Mouse (Mus musculus): ENCODE results near the gene Cox11.

The Cox11 gene

DNA sequence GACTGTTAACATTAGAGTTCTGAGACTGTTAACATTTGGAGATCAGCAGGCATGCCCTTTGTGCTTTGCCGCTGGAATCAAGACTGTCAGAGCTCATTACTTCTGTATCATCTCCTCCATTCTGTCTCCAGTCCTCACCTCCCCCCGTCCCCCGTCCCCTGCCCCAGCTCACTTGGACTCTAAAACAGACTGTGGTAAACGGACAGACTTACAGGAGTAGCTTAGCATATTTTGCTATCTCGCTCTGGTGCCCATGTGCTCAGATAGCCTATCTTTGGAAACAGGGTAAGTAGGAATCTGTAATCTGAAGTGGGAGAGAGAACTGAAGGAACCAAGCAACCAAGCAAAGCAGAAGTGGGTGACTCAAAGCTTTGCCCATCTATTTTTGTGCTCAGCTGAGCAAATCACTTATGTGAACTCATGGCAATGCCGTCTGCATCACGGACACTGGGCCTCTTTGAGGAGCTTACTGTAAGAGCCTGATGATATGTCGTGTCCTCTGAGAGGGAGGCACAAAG, 39.9 kb downstream of the Cox11 start:
- no peaks in the 10 kb centered on the region for H3K27me3 ChIP-seq (ENCODE audit: control insufficient read depth, insufficient read depth, low read length, poor library complexity, severe bottlenecking)
- no peaks in the 10 kb centered on the region for H3K36me3 ChIP-seq (ENCODE audit: control insufficient read depth, insufficient read depth, low read length, poor library complexity, severe bottlenecking)
- DNase-seq (ENCODE audit: low read depth, low spot score), result no peak

DNA sequence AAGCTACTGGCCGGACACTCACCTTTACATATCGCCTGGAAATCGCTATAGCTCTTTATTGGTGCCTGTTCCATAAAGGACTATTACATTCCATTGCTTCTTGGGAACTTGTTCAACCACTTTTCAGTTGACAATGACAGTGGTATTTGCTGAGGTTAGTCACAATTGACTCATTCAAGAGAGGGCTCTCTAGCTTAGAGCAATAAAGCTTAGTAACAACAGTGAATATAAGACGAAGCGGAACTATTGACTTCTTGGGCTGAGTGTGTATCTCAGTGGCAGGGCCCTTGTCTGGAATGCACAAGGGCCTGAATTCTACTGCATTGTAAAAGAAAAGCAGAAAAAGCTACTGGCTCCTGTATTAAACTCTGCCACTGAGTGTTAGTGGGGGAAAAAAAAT, 40.6 kb downstream of the Cox11 start:
- no peaks in the 10 kb centered on the region for H3K36me3 ChIP-seq (ENCODE audit: control insufficient read depth, insufficient read depth, low read length, poor library complexity, severe bottlenecking)
- H3K27me3 ChIP-seq (ENCODE audit: control insufficient read depth, insufficient read depth, low read length, poor library complexity, severe bottlenecking), result no peaks in the 10 kb centered on the region
- DNase-seq (ENCODE audit: low read depth, low spot score), result no peak

DNA sequence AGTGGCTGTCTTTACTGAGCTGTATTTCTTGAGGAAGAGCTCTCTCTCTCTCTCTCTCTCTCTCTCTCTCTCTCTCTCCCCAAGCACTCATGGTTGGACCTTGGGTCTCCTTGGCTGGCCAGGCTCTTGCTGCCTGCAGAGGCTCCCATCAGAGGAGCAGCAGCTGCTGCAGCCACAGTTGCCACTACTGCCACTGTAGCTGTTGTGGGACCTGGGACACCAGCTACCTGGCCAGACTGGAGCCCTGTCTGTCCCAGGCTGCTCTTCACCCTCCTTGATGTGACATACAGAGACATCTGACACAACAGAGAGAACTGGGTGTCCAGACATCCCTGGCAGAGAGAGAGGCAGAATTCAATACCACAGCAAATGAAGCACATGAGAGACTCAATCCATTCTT, 43.2 kb downstream of the Cox11 start:
- no peaks in the 10 kb centered on the region for H3K36me3 ChIP-seq (ENCODE audit: control insufficient read depth, insufficient read depth, low read length, poor library complexity, severe bottlenecking)
- no peak for DNase-seq (ENCODE audit: low read depth, low spot score)
- H3K27me3 ChIP-seq (ENCODE audit: control insufficient read depth, insufficient read depth, low read length, poor library complexity, severe bottlenecking), result no peaks in the 10 kb centered on the region

DNA sequence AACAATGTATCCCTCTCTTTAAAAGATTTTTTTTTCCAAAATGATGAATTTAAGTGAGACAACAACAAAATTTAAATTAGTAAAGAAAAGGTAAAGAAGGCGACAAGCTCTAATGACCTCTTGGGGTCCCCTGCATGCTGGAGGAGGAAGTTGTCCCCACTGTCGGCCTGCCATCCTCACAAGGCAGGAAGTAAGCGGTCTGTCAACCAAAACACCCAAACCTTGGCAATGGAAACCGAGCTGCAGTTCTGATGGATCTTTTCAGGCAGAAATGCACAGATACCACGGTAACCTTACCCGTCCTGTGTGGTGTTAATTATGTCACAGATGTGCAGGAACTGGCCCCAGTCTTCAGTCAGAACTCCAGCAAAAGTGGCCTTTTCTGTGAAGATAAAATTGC, 46.8 kb downstream of the Cox11 start:
- Histone ChIP-seq H3K27me3 (ENCODE audit: control insufficient read depth, insufficient read depth, low read length, poor library complexity, severe bottlenecking) (no peaks in the 10 kb centered on the region), H3K36me3 (ENCODE audit: control insufficient read depth, insufficient read depth, low read length, poor library complexity, severe bottlenecking) (no peaks in the 10 kb centered on the region)
- DNase-seq (ENCODE audit: low read depth, low spot score), result no peak

DNA sequence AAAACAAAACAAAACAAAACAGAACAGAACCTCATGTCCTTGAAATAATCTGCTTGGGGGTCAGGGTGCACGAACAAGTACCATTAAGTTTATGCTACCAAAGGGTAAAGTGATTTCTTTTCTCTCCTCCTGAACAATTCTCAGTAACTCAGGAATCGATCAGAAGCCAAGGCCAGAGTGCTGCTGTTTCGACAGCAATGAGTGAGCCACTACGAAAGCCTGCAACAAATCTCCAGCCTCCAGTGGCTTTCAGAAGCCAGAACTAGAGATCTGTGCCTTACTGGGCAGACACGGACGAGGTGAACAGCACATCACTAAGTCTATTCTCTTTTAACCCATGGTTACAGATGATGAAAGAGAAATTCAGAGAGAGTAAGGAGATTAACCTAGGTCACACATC, 47.2 kb downstream of the Cox11 start:
- no peak for DNase-seq (ENCODE audit: low read depth, low spot score)
- no peaks in the 10 kb centered on the region for H3K27me3 ChIP-seq (ENCODE audit: control insufficient read depth, insufficient read depth, low read length, poor library complexity, severe bottlenecking)
- H3K36me3 ChIP-seq (ENCODE audit: control insufficient read depth, insufficient read depth, low read length, poor library complexity, severe bottlenecking), result no peaks in the 10 kb centered on the region

DNA sequence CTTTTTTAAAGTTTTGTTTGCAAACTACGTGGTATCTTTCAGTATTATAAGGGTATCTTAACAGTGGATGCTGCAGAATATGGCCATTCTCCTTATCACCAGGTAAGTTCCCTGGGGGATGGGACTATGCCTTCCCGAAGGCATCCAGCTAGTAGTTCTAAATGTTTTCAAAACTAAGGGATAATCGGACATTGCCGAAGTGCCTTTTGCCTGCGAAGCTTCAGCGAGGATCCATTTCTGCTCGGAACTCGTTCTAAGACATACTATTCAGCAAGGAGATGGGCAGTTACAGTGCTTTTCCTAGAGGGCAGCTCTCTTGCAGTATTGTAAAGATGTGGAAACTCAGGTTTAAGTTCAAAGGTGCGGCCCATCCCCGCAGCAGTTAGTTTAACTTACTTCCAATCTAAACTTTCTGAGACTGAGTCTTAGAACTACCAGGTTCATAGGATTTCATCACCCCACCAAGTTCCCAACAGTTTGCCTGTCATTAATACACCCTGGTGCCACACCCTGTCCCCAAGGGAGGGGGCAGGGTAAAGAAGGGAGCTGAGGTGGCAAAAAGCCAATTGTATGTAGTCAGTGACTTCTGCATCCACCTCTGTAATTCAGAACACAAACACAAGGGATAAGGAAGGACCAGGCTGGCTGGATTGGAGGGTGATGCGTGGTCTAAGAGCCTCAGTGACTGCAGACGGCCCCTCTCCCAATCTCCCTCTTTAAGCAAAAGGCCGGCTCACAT, 48.5 kb downstream of the Cox11 start:
- DNase-seq (ENCODE audit: low read depth, low spot score), result no peak
- H3K36me3 ChIP-seq (ENCODE audit: control insufficient read depth, insufficient read depth, low read length, poor library complexity, severe bottlenecking), result no peaks in the 10 kb centered on the region
- H3K27me3 ChIP-seq (ENCODE audit: control insufficient read depth, insufficient read depth, low read length, poor library complexity, severe bottlenecking), result no peaks in the 10 kb centered on the region

DNA sequence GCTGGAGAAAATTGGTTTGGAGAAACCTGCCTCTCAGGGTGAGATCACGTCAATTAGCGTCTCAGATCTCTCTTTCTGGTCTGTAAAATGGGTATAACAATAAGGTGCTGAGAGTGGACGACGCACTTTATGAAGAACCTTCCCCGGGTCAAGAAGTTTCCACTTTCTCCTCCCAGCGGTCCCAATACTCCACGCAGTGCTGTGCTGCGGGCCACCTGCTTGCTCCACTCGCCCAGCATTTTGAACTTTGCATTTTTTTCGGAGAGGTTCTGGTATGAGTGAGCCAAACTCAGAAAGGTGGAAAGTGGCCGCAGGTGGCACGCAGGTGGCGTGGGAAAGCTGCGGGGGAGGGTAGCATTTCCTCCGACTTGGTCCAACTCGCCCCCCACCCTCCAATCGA, 49.1 kb downstream of the Cox11 start:
- DNase-seq (ENCODE audit: low read depth, low spot score), result no peak
- Histone ChIP-seq H3K27me3 (ENCODE audit: control insufficient read depth, insufficient read depth, low read length, poor library complexity, severe bottlenecking) (no peaks in the 10 kb centered on the region), H3K36me3 (ENCODE audit: control insufficient read depth, insufficient read depth, low read length, poor library complexity, severe bottlenecking) (no peaks in the 10 kb centered on the region)

DNA sequence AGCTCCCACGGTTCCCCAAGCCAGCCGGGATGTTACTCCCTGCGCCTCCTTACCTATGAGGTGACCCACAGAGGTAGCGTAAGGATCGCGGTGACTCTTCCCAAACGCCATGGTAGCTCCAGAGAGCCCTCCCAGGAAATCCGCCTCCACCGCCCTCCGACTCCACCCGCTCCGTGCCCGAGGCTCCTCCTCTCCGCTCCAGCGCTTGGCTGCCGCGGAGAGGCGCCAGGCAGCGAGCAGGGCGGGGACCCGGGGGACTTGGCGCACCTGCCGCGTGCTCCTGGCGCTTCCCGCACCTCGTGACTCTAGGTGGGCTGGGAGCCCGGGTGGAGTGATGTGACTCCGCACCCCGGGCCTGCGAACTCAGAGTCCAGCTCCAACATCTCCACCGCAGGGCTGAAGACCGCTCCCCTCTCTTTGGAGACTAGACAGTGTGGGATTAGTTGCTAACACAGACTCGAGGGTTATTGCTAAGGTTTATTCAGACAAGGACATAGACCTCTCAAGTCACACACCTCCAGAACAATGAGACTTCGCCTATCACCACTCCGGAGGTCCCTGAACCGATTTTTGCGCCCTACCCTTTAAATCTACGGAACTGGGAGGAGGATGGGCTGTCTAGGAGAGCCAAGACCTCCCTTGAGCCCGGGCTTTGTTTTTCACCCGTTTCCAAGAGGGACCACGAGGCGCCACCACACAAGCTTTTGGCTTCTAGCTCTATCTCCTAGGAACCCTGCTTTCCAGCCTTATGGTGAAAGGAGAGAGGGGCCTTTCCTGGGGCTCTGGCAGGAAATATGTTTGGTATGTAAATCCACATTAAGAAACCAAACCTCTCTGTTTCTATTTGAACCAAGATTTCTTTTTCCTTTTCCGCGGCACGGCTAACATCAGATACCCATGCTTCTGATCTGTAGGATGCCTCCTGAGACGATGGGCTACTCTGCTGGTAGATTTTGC, 49.8 kb downstream of the Cox11 start, which contains the start of gene Tom1l1:
Tom1l1 (minus strand) TSS at position 907 of the 957 bp plus-strand sequence.
- Histone ChIP-seq H3K36me3 (ENCODE audit: control insufficient read depth, insufficient read depth, low read length, poor library complexity, severe bottlenecking) (no peaks in the 10 kb centered on the region), H3K27me3 (ENCODE audit: control insufficient read depth, insufficient read depth, low read length, poor library complexity, severe bottlenecking) (no peaks in the 10 kb centered on the region)
- DNase-seq (ENCODE audit: low read depth, low spot score), result no peak

DNA sequence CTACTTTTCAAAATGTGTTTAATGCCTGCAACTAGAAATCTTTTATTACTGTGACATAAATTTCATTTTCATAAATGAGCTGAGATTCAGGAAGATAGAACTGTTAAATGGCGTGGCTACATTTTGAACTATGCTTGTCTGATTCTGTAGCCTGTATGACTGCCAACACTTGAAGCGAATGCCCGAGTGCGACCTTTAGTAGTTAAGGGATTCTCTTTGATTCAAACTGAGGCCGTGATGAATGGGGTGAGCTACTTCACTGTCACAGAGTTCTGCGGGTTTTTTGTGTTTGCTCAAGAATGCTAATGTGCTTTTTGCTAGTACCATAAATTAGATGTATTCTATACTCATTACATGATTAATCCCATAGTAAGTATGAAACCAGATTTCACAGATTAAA, 52.4 kb downstream of the Cox11 start:
- no peaks in the 10 kb centered on the region for H3K27me3 ChIP-seq (ENCODE audit: control insufficient read depth, insufficient read depth, low read length, poor library complexity, severe bottlenecking)
- H3K36me3 ChIP-seq (ENCODE audit: control insufficient read depth, insufficient read depth, low read length, poor library complexity, severe bottlenecking), result no peaks in the 10 kb centered on the region
- no peak for DNase-seq (ENCODE audit: low read depth, low spot score)

DNA sequence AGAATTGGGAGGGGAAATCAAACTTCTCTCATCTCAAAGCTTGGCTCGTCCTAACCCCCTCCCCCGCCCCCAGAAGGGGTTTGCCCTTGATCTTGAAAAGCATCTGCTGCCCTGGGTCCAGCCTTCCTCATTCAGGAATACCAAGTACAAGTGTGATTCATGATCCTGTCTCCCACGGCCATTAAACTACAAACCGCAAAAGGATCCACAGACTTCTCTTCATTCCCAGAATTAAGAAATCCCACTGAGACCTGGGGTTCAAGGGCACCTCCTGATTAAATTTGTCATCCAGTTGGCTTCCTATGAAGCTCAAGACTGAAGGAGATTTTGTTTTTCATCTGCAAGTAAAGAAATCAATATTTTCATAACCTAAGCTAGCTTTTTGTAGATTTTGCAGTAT, 56.2 kb downstream of the Cox11 start:
- no peak for DNase-seq (ENCODE audit: low read depth, low spot score)
- no peaks in the 10 kb centered on the region for H3K36me3 ChIP-seq (ENCODE audit: control insufficient read depth, insufficient read depth, low read length, poor library complexity, severe bottlenecking)
- no peaks in the 10 kb centered on the region for H3K27me3 ChIP-seq (ENCODE audit: control insufficient read depth, insufficient read depth, low read length, poor library complexity, severe bottlenecking)

Measured in splenic B cell, adult 2 months (primary cell).